Mouse (Mus musculus) right cerebral cortex, adult 2 months (tissue): Measurements from ENCODE around the gene Phf12.

Experiments used
- DNase-seq, 2 experiments: peaks; one replicate each; pipeline ENCODE4 v3.0.0; 2021 to 2022; ENCODE audit warnings: low spot score in 2 of 2

Gene Phf12

GRCm38 (mm10) chr11:77970718-77971117, 11.8 kb upstream of the Phf12 start:
- DNase-seq, result no peak

GRCm38 (mm10) chr11:77973520-77973919, 9.0 kb upstream of the Phf12 start:
- no peak for DNase-seq

GRCm38 (mm10) chr11:77974325-77974724, 8.2 kb upstream of the Phf12 start:
- no peak for DNase-seq

- no peak for DNase-seq
Observed at GRCm38 (mm10) chr11:77975873-77976272, 6.7 kb upstream of the Phf12 start.

- no peak for DNase-seq
Observed at GRCm38 (mm10) chr11:77978161-77978560, 4.4 kb upstream of the Phf12 start.

- no peak for DNase-seq
Observed at GRCm38 (mm10) chr11:77979221-77979809, 3.2 kb upstream of the Phf12 start.

- peak; percentile 70 to 76 for DNase-seq
Observed at GRCm38 (mm10) chr11:77980281-77981204, 2.0 kb upstream of the Phf12 start.

GRCm38 (mm10) chr11:77981609-77982440, 729 bp upstream of the Phf12 start:
- peak; percentile 96 to 98 for DNase-seq

- DNase-seq, result peak; percentile 47 to 53
Observed at GRCm38 (mm10) chr11:77983191-77983936, 810 bp downstream of the Phf12 start.

- peak; percentile 51 to 68 for DNase-seq
Observed at GRCm38 (mm10) chr11:77983937-77984835, 1.6 kb downstream of the Phf12 start.

- DNase-seq, result peak; percentile 57 to 62
Observed at GRCm38 (mm10) chr11:77984836-77985231, 2.3 kb downstream of the Phf12 start.

GRCm38 (mm10) chr11:77985541-77986065, 3.0 kb downstream of the Phf12 start:
- no peak for DNase-seq

- DNase-seq, result peak; percentile 56 to 66
Observed at GRCm38 (mm10) chr11:77989071-77989690, 6.6 kb downstream of the Phf12 start.

GRCm38 (mm10) chr11:77995556-77995955, 13.0 kb downstream of the Phf12 start:
- no peak for DNase-seq

- no peak for DNase-seq
Observed at GRCm38 (mm10) chr11:78006446-78006845, 23.9 kb downstream of the Phf12 start.

- DNase-seq, result peak; percentile 82 to 84
Observed at GRCm38 (mm10) chr11:78019676-78020075, 37.1 kb downstream of the Phf12 start.

GRCm38 (mm10) chr11:78023607-78024006, 41.1 kb downstream of the Phf12 start:
- no peak for DNase-seq

GRCm38 (mm10) chr11:78029240-78029639, 46.7 kb downstream of the Phf12 start:
- no peak for DNase-seq

GRCm38 (mm10) chr11:78030600-78030999, 48.0 kb downstream of the Phf12 start:
- no peak for DNase-seq

- DNase-seq, result no peak
Observed at GRCm38 (mm10) chr11:78031389-78031788, 48.8 kb downstream of the Phf12 start.
